Mouse (Mus musculus) cerebellum, adult 9-10 months (tissue): ENCODE measurements at regions not wholly inside any gene's neighbourhood (a gene's known extent, or its start where the extent isn't known, plus 50 kb on each side); places are given as distances from the start of the nearest gene placed in this dataset.

Source experiments
- DNase-seq: peaks from one replicate; pipeline ENCODE4 v3.0.0; 2022

DNA sequence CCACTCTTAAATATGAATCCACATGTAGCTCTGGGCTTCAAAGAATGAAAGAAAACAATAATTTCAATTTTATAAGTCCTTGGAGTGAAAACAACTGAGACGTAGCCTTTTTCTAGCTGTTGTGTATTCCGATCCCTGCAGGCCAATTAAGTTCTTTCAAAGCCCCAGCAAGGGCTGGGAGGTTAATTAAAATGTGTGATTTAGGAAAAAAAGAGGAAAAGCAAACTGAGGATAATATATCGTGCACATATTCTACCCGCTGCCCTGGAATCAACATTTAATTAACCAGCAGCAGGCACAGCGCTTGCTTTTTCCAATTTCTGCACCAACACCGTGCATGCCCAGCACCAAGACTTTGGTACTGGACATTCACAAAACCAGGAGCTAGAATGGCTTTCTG, 167.0 kb downstream of the Nectin3 start:
- no peak for DNase-seq

DNA sequence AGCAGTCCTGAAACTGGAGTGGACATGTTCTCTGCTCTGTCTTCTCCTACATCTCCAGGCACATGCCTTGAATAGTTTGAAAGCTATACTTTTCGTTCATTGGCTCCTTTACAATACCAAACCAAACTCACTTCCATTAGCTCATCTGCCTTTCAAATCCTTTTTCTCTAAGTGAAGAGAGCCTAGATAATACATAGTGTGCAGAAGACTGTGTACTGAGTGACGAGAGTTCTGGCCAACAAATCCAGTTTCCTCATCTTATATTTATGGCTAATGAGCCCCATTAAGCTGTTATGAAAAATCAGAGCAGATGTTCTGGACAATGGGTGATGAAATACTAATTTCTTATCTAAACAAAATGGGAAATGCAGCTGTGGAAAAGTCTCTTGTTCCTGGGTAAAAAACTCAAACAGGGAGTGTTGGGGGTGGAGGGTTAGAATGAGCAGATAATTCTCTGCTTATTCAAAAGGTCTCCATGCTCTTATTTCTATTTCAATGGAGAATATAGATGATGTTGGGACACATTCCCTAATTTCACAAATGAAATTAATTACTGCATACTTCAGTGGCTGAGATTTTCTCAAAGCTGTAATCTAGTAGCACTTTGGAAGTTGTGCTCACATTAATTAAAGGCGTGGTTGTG, 144.3 kb upstream of the Gm4737 start:
- no peak for DNase-seq

DNA sequence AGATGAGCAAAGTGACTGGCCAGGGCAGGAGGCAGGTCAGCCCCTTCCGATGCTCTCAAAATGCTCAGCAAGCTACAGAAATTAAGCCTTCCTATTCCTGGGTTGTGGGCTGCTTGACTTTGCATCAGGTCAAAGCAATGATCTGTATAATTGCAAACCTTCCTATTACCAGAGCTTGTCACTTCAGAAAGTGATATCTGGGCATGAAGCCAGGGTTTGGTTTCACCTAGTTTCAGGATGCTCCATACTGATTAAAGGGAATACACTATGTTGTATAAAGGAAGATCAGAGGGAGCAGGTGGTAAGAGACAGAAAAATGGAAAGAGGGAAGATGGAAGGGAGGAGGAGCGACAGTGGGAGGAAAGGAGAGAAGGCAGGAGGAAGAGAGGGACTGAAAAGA, 142.3 kb upstream of the Gm4737 start:
- DNase-seq, result no peak

DNA sequence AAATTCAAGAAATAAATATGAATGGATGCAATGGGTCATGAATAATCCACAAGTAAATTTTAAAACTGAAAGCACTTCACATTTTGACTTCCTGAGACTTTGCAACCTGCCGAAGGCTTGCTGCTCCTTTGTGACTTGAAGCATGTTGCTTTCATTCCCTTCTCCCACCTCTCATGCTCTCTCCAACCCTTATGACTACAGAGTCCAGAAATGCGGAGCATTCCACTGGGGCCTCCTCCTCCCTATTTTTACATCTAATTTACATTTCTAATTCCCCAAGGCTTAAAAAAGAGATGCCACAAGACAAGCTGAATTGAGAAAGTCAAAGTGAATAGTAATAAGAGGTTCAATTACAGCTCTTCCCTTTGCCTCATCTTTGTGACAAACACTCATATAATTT, 141.5 kb upstream of the Gm4737 start:
- no peak for DNase-seq

DNA sequence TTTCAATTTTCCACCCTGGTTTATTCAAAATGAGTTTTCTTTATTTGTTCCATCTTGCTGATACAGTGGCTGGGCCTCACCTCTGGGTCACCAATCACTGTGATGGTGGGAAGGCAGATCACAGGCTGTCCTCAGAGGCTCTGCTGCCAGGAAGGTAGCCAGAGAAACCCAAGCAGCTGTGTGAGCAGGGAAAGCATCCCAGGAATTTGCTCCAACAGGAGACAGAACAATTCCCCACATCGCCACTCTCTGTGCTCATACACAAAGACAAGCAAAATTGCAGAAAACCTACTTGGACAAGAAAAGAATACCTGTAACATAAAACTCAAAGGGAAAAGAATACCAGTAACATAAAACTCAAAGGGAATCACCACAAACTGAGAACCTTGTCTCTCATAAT, 139.0 kb upstream of the Gm4737 start:
- no peak for DNase-seq

DNA sequence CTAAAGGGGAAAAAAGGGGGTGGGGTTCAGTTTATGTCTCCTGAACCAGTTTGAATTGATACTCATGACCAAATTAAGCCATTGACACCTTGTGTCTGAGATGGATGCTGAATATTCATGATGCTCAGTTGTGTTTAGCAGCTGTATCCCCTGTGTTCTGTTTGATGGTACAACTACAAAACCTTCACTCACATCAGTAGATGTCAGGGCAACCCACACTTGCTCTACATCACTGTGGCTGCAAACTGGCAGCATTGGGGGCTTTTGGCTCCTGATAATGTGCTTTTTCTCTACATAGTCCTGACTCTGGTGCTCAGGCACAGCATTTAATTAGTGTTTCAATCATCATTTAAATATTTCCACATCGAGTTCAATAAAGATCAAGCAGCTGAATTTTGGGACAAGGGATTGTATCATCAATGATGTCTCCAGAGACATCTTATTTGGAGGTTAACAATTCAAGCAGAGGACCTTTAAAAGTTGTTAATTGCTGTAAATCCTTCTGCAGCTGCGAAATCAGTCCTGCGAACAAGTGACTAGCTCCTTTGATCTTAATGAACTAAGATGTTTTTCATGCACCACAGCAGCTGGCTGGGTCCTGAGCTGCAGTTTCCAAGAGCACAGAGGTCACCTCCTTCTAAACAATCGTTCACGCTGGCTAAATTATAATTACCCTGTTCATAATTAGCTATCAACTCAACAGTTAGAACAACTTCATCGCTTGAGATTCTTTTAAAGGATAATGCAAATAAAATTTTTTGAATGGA, 136.4 kb upstream of the Gm4737 start:
- DNase-seq, result no peak

DNA sequence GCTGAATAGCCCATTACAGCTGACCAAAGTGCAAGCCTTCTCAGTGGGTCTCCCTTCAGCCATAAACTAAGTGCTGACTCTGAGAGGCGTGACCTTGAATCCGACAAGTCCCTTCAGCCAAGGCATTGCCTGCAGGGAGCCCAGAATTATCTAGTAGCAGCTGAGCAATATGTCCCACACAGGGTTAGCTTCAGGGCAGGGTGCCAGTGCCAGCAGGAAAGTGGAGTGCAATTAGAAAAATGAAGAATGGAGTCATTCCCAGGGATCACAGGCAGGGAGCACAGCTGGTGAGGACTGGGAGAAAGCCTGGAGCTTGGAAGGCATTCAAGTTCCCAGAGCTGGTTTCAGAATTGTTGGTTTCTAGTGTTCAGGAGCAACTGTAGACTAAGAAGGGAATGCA, 135.3 kb upstream of the Gm4737 start:
- peak; percentile 67 for DNase-seq

DNA sequence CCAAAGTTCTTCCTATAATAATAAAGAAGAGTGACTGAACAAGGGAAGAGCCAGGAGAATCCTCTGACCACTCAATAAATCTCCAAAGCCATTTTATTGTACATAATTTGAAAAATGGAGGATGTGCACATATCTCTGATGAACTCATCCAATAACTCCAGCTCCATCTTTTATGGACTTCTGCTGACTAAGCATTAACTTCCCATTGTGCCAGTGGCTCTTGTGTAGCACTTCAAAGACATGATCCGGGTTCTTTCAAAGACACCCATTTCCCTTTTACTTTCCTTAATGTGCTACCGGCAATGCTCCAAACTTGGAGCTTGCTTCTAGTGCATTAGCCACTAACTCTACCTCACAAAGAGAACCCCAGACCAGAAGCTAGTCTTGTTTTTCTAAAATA, 112.7 kb upstream of the Gm4737 start:
- no peak for DNase-seq

DNA sequence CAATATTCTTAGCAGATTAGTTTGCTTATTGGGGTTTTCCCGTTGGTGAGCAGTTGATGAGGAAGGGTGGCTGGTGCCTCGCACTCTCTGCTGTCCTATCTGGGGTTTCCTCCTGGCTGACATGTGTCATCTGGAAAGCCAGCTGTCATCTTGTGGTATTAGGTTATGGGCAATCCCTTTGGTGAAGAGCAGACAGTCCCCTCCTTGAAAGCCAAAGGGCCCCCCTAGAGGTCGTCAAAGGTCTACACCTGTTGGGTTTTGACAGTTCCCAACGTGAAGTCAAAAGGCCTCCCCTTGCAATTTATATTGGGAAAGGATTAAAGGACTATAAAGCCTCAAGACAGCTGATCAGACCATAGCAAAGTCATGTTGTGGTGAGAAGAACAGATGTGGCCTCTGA, 96.8 kb upstream of the Gm4737 start:
- no peak for DNase-seq

DNA sequence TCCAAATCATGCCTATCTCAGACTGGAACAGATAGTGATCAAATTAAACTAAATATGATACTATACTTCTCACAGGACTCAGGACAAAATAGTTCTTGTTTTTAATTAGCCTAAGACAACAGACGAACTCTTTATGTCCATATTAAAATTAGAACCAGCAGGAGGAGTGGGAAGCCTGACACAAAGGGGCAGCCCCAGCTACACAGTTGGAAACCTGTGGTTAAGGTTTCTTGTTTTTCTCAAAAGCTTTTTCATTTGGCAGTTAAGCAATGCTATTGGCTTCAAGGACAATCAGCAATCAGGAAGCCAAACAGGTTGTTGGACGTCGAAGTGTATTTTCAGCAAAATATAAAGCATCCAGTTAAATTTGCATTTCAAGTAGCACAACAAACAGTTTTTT, 96.1 kb upstream of the Gm4737 start:
- no peak for DNase-seq

DNA sequence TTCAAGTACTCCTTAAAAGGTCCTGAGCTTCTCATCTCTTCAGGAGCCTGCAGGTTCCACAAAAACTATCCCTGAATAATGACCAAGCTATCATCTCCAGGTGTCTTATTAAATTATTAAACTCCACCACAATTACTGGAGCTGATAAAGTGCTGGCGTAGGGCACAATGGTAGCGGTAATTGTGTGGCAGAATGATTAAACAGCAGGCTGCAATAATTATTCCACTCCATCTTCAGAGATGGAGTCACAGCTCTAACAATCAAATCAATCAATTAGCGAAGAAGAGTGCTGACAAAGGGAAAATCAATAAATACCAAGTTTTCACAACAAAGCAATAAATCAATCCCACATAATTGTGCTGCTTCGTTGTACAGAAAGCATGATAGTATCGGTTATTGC, 90.7 kb upstream of the Gm4737 start:
- DNase-seq, result no peak

DNA sequence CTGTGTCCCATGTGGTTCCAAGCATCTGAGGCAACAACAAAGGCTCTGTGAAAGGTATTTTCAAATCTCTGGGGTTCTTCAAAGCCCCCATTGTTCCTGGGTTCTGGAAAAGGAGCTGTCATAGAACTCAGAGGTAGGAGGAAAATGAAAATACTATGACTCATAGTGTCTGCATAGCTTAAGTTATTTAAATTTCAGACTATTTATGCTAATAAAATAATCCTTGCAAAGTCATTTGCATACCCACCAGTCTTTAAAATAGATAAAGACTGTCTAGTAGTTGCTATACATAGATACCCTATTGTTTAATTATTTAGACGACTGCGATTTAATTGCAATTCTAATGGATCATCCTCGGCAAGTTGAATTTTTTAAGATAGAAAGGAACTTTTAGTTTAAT, 73.9 kb upstream of the Gm4737 start:
- no peak for DNase-seq

DNA sequence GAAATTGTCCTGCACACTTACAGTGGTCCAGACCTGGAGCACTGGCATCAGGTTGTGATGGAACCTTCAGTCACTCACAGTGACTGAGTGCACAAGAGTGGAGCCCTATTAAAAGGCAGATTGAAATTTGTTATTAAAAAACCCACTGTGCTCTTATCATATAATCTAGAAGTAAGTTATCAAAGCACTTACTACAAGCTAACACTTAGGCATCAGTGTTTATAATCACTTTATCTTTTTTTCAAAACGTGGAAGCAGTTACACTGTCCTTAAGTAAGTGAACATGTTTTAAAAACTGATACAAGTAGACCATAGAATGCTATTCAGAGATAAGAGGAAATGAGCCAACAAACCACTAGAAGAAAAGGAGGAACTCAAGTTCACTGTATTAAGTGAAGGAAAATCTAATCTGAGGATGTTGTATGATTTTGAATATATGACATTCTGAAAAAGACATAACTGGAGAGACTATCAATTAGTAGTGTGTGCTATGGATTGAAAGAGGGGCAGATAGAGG, 68.3 kb upstream of the Gm4737 start:
- DNase-seq, result no peak

DNA sequence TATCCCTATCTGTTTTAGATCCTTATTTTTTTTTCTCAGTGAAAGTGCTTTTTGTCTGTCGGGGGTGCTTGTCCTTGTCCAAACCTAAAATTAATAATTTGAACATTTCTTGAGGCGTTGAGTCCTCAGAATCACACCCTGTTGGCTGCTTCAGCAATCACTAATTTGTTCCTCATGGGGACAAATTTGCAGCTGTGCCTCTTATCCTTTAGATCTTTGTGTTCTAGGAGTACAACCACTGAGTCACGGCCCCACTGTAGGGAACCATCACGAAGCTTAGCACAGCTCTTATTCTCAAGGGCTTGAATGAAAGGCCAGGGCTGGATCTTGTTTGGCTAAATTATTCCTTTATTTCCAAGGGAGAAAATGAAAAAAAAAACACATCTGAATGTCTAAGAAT, 57.6 kb upstream of the Gm4737 start:
- no peak for DNase-seq

DNA sequence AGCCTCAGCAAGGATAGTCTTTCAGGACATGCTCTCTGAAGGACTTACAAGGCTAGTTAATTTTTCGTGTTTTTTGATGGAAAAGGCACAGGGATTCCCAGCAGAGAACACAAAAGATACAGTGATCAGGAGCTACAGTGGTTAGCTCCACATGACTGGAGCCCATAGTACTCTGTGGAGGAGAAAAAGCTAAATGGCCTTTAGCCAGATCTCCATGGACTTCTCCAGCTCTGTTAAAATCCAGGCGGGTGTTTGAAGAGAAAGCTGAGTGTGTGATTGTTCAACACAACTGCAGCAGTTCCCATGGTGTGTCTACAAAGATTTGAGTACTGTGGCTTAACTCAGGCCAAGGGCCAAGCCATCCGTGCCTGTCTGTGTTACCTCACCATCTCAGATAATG, 57.0 kb upstream of the Gm4737 start:
- no peak for DNase-seq

DNA sequence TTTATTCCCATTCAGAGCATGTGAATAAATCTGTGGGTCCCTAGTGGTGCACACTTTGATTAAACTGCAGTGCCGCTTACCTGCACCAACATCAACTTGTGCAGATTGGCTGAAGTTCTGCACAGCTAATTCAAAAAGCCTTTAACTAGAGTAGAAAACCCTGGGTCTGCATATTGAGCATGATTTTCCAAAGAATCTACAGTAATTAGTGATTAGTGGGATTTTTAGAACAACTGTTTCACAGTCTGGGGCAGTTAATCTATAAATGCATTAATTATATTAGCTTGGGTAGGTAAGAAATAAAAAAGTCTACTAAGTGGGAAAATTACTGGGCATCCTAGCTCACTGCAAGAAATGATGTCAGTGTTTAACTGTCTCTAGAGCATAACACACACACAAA, 50.2 kb upstream of the Gm4737 start:
- no peak for DNase-seq
